Mouse (Mus musculus): ENCODE measurements at regions not wholly inside any gene's neighbourhood (a gene's known extent, or its start where the extent isn't known, plus 50 kb on each side); places are given as distances from the start of the nearest gene placed in this dataset.
"Not testable (repeated sequence)": the region's sequence is repeated elsewhere in the genome, so short reads cannot be mapped to it uniquely, and the experiment has no call there.

DNA sequence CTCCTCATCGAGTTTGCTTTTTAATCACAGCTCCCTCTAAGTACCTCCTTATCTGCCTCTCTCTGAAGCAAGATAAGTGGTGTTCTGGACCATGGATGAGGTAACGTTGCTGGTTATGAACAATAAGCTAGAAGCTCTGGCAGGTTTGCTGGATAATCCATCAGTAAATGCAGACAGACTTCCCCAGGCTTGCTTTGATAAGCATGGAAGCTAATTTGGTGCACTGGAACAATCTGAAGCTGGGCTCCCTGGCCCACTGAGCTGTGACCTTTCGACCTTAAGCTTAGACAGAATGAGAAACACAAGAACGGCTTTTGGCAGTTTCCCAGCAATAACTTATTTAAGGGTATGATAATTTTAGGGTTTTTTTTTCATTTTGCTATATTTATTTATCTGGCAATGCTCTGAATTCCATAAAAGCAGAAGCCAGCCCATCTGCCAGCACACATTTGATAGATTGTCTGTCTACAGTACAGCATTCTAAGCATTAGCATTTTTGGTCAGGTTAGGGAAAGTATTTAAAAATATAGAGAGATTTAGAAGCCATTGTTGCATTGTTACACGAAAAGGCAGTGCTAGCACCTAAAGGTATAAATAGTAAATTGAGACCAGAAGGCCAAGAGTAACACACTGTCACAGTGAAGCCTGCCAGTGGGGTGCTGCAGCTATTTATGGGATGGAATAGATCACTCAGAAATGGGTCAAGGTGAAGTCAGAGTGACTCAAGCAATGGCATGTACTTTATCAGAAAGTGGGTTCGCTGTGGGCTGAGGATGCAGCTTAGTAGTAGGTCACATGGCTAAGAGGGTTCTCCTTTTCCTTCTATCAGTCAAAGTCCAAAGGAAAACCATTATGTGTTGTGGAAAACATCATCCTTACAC, 515.3 kb upstream of the N6amt1 start:
- H3K4me3 ChIP-seq, result no peak overlapping the region
- 0 out of 2 replicates have a peak, but pooled peaks cover 3% of the 10 kb centered on the region for H3K4me1 ChIP-seq (replicated peaks)
- 66% methylated on average over 6 of the region's 6 CpGs for WGBS
- no peaks in the 10 kb centered on the region for H3K27me3 ChIP-seq (ENCODE audit: insufficient read depth, poor library complexity, severe bottlenecking)
- DNase-seq (ENCODE audit: low spot score), result no peak
- H3K9me3 ChIP-seq, result no peaks in the 10 kb centered on the region
- no peaks in the 10 kb centered on the region for H3K36me3 ChIP-seq
- H3K27ac ChIP-seq, result no peak overlapping the region

DNA sequence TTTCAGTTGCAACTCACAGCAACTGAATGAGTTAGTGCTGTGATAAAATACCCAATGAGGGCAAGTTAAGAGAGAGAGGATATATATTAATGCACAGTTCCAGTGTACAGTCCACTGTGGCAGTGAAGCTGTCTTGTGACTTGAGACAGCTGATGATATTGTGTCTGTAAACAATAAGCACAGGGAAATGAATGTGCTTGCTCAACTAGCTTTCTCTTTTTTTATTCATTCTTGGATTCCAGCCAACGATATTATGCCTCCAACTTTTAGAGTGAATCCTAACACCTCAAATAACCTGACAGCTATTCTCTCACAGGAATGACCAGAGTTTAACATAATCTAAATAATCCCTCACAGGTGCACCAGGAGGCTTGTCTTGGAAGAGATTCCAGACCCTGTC, 526.3 kb upstream of the N6amt1 start:
- Histone ChIP-seq H3K27ac (no peak overlapping the region), H3K4me1 (replicated peaks) (no peaks in the 10 kb centered on the region), H3K4me3 (no peak overlapping the region), H3K27me3 (ENCODE audit: insufficient read depth, poor library complexity, severe bottlenecking) (no peaks in the 10 kb centered on the region), H3K36me3 (no peaks in the 10 kb centered on the region), H3K9me3 (no peaks in the 10 kb centered on the region)
- WGBS, result 86% methylated on average over 1 of the region's 1 CpGs
- DNase-seq (ENCODE audit: low spot score), result no peak

DNA sequence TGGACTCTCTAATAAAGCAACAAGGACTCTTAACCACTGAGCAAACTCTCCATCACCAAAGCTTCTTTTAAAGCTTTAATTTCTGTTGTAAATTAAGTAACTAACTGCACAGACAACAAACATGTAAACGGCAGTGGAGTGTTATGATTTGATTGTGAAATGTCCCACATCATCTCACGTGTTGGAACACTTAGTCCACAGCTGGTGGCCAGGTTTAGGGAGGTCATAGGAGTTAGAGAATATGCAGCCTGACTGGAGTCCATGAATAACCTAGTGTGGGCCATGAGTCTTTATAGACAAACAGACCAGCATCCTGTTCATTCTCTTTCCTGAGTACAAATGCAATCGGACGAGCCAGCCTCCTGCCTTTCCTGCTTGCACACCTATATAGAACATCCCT, 527.3 kb upstream of the N6amt1 start:
- no peak for DNase-seq (ENCODE audit: low spot score)
- H3K9me3 ChIP-seq, result no peaks in the 10 kb centered on the region
- no peak overlapping the region for H3K4me3 ChIP-seq
- H3K36me3 ChIP-seq, result no peaks in the 10 kb centered on the region
- no peaks in the 10 kb centered on the region for H3K27me3 ChIP-seq (ENCODE audit: insufficient read depth, poor library complexity, severe bottlenecking)
- 86% methylated on average over 4 of the region's 4 CpGs for WGBS
- H3K4me1 ChIP-seq (replicated peaks), result no peaks in the 10 kb centered on the region
- no peak overlapping the region for H3K27ac ChIP-seq

DNA sequence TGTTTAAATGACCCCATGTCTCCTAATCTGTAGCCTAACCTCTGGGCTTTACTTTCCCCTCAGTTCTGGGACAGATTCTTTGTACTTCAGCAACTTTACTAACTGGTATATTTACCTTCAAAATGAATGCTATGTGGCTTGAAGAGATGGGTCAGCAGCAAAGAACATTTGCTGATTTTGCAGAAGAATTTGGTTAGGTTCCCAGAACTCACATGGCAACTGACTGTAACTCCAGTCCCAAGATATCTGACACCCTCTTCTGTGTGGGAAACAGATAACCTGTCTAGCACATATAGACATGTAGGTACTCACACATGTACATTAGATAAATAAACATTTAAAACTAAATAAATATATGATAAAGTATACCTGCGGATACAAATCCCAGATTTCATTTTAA, 530.5 kb upstream of the N6amt1 start:
- H3K4me3 ChIP-seq, result no peak overlapping the region
- H3K4me1 ChIP-seq (replicated peaks), result no peaks in the 10 kb centered on the region
- no peak overlapping the region for H3K27ac ChIP-seq
- H3K27me3 ChIP-seq (ENCODE audit: insufficient read depth, poor library complexity, severe bottlenecking), result no peaks in the 10 kb centered on the region
- H3K9me3 ChIP-seq, result no peaks in the 10 kb centered on the region
- 92% methylated on average over 1 of the region's 1 CpGs for WGBS
- H3K36me3 ChIP-seq, result no peaks in the 10 kb centered on the region
- no peak for DNase-seq (ENCODE audit: low spot score)

GRCm38 (mm10) chr16:86821586-86821985, 532.4 kb upstream of the N6amt1 start:
- Histone ChIP-seq H3K36me3 (no peaks in the 10 kb centered on the region), H3K4me1 (replicated peaks) (no peaks in the 10 kb centered on the region), H3K4me3 (no peak overlapping the region), H3K27me3 (ENCODE audit: insufficient read depth, poor library complexity, severe bottlenecking) (no peaks in the 10 kb centered on the region), H3K9me3 (no peaks in the 10 kb centered on the region), H3K27ac (no peak overlapping the region)
- WGBS, result 89% methylated on average over 2 of the region's 2 CpGs
- DNase-seq (ENCODE audit: low spot score), result no peak

- not testable (repeated sequence) for H3K27ac ChIP-seq; DNase-seq (ENCODE audit: low spot score); H3K4me1 ChIP-seq (replicated peaks); H3K9me3 ChIP-seq; H3K4me3 ChIP-seq; H3K27me3 ChIP-seq (ENCODE audit: insufficient read depth, poor library complexity, severe bottlenecking); H3K36me3 ChIP-seq
- WGBS, result 85% methylated on average over 1 of the region's 1 CpGs
These were observed 535.3 kb upstream of the N6amt1 start for GRCm38 (mm10) chr16:86818639-86819038.

GRCm38 (mm10) chr16:86816763-86817593, 537.0 kb upstream of the N6amt1 start:
- H3K36me3 ChIP-seq, result no peaks in the 10 kb centered on the region
- no peaks in the 10 kb centered on the region for H3K4me1 ChIP-seq (replicated peaks)
- 66% methylated on average over 8 of the region's 8 CpGs for WGBS
- no peaks in the 10 kb centered on the region for H3K9me3 ChIP-seq
- H3K27ac ChIP-seq, result no peak overlapping the region
- no peak overlapping the region for H3K4me3 ChIP-seq
- DNase-seq (ENCODE audit: low spot score), result no peak
- no peaks in the 10 kb centered on the region for H3K27me3 ChIP-seq (ENCODE audit: insufficient read depth, poor library complexity, severe bottlenecking)

GRCm38 (mm10) chr16:86816006-86816405, 538.0 kb upstream of the N6amt1 start:
- Histone ChIP-seq H3K9me3 (no peaks in the 10 kb centered on the region), H3K27me3 (ENCODE audit: insufficient read depth, poor library complexity, severe bottlenecking) (no peaks in the 10 kb centered on the region), H3K4me1 (replicated peaks) (no peaks in the 10 kb centered on the region), H3K36me3 (no peaks in the 10 kb centered on the region), H3K27ac (no peak overlapping the region), H3K4me3 (no peak overlapping the region)
- 88% methylated on average over 2 of the region's 2 CpGs for WGBS
- no peak for DNase-seq (ENCODE audit: low spot score)

GRCm38 (mm10) chr16:86812692-86813091, 541.3 kb upstream of the N6amt1 start:
- Histone ChIP-seq H3K27me3 (ENCODE audit: insufficient read depth, poor library complexity, severe bottlenecking) (no peaks in the 10 kb centered on the region), H3K4me3 (no peak overlapping the region), H3K4me1 (replicated peaks) (no peaks in the 10 kb centered on the region), H3K27ac (no peak overlapping the region), H3K36me3 (no peaks in the 10 kb centered on the region), H3K9me3 (no peaks in the 10 kb centered on the region)
- WGBS, result 83% methylated on average over 5 of the region's 5 CpGs
- DNase-seq (ENCODE audit: low spot score), result no peak

DNA sequence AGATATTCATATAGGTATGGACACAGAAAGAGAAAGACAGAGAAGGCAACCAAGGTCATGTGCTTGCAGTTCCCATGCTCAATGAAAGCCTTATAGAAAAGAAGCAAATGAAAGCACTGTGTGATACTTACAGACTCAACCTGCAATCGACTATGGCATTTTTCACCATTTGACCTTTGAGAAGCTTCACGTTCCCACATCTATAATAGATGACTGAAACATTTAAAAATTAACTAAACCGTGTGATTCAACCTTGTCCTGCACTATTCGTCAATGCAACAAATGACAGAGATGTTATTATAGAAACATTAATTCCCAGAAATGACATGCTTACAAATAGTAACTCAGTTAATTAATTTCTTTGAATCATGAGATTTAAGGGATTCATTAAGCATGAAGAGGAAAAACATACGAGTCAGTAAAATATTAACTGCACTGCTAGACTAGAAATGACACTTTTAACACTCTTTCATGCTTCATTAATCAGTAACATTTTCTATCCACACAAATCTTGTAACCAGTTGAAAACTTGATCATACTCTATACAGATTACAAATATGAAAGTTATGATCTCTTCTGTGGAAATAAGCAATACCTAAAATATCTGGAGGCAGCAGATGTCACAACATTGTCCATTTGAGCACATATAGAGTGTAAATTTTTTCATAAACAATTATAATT, 545.2 kb upstream of the N6amt1 start:
- Histone ChIP-seq H3K4me1 (replicated peaks) (no peaks in the 10 kb centered on the region), H3K36me3 (no peaks in the 10 kb centered on the region), H3K9me3 (no peaks in the 10 kb centered on the region), H3K27me3 (ENCODE audit: insufficient read depth, poor library complexity, severe bottlenecking) (no peaks in the 10 kb centered on the region), H3K4me3 (no peak overlapping the region), H3K27ac (no peak overlapping the region)
- WGBS, result 83% methylated on average over 5 of the region's 5 CpGs
- no peak for DNase-seq (ENCODE audit: low spot score)

DNA sequence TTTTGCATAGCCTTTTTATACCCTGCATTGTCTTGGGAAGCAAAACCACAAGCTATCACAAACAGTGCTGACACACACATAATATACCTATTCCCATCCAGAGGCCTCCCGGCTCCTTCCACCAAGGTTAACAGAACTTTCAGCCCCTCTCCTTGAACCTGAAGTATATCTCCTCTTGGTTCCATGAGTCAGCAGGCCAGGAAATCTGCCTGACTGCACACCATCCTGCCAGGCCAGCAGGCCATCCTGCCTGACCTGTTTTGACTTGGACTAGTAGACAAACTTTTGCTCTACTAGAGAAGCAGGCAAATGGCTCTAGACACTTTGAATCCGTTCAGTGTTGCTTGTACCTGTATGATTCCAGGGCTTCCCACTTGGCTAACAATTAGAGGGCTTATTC, 547.6 kb upstream of the N6amt1 start:
- Histone ChIP-seq H3K9me3 (no peaks in the 10 kb centered on the region), H3K36me3 (no peaks in the 10 kb centered on the region), H3K4me1 (replicated peaks) (no peaks in the 10 kb centered on the region), H3K27ac (no peak overlapping the region), H3K27me3 (ENCODE audit: insufficient read depth, poor library complexity, severe bottlenecking) (no peaks in the 10 kb centered on the region), H3K4me3 (no peak overlapping the region)
- DNase-seq (ENCODE audit: low spot score), result no peak
- 86% methylated on average over 2 of the region's 2 CpGs for WGBS

DNA sequence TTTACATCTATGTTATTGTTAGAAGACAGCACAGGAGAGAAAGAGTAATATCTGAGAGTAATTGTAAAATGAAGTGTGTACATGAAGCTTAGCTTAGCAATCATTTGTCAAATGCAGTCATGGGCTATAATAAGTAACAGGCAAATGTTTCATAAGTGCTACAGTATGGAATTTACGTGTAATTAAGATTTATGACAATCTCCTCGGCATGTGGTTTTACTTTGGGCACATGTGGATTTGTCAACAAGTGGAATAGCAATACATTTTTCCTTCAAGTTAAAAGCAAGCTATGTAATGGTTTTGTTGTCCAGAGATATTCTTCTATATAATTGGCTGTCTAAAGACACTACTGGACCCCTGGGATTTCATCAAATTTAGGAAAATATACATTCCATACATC, 577.9 kb upstream of the N6amt1 start:
- Histone ChIP-seq H3K4me3 (no peak overlapping the region), H3K27ac (no peak overlapping the region), H3K4me1 (replicated peaks) (no peaks in the 10 kb centered on the region), H3K27me3 (ENCODE audit: insufficient read depth, poor library complexity, severe bottlenecking) (no peaks in the 10 kb centered on the region), H3K36me3 (no peaks in the 10 kb centered on the region), H3K9me3 (no peaks in the 10 kb centered on the region)
- no peak for DNase-seq (ENCODE audit: low spot score)
- 84% methylated on average over 2 of the region's 2 CpGs for WGBS

GRCm38 (mm10) chr16:86772586-86772985, 581.4 kb upstream of the N6amt1 start:
- no peaks in the 10 kb centered on the region for H3K36me3 ChIP-seq
- H3K4me3 ChIP-seq, result no peak overlapping the region
- H3K9me3 ChIP-seq, result no peaks in the 10 kb centered on the region
- 73% methylated on average over 1 of the region's 1 CpGs for WGBS
- H3K27me3 ChIP-seq (ENCODE audit: insufficient read depth, poor library complexity, severe bottlenecking), result no peaks in the 10 kb centered on the region
- DNase-seq (ENCODE audit: low spot score), result no peak
- H3K4me1 ChIP-seq (replicated peaks), result no peaks in the 10 kb centered on the region
- no peak overlapping the region for H3K27ac ChIP-seq
